Mouse (Mus musculus): ENCODE measurements at regions not wholly inside any gene's neighbourhood (a gene's known extent, or its start where the extent isn't known, plus 50 kb on each side); places are given as distances from the start of the nearest gene placed in this dataset.
A peak's percentile ranks its signal among the peaks of the same experiment; 100 is the strongest.

GRCm38 (mm10) chr5:132923365-132923764, 380.2 kb upstream of the Auts2 start:
- DNase-seq (ENCODE audit: low spot score), result peak; percentile 1

- no peak for DNase-seq (ENCODE audit: low spot score)
Observed at GRCm38 (mm10) chr5:132909056-132909455, 365.9 kb upstream of the Auts2 start.

- no peak for DNase-seq (ENCODE audit: low spot score)
Observed at GRCm38 (mm10) chr5:132908220-132908619, 365.1 kb upstream of the Auts2 start.

GRCm38 (mm10) chr5:132892591-132892990, 349.4 kb upstream of the Auts2 start:
- DNase-seq (ENCODE audit: low spot score), result peak; percentile 14

- DNase-seq (ENCODE audit: low spot score), result no peak
Observed at GRCm38 (mm10) chr5:132884130-132884529, 341.0 kb upstream of the Auts2 start.

GRCm38 (mm10) chr5:132882291-132882690, 339.1 kb upstream of the Auts2 start:
- no peak for DNase-seq (ENCODE audit: low spot score)

- no peak for DNase-seq (ENCODE audit: low spot score)
Observed at GRCm38 (mm10) chr5:132881170-132881569, 338.0 kb upstream of the Auts2 start.

GRCm38 (mm10) chr5:132876336-132876840, 333.2 kb upstream of the Auts2 start:
- DNase-seq (ENCODE audit: low spot score), result no peak

GRCm38 (mm10) chr5:132858846-132859510, 315.8 kb upstream of the Auts2 start:
- DNase-seq (ENCODE audit: low spot score), result no peak

GRCm38 (mm10) chr5:132855619-132856510, 312.7 kb upstream of the Auts2 start:
- no peak for DNase-seq (ENCODE audit: low spot score)

- DNase-seq (ENCODE audit: low spot score), result no peak
Observed at GRCm38 (mm10) chr5:132850770-132851169, 307.6 kb upstream of the Auts2 start.

- DNase-seq (ENCODE audit: low spot score), result no peak
Observed at GRCm38 (mm10) chr5:132848086-132848485, 304.9 kb upstream of the Auts2 start.

GRCm38 (mm10) chr5:132843284-132843683, 300.1 kb upstream of the Auts2 start:
- no peak for DNase-seq (ENCODE audit: low spot score)

- no peak for DNase-seq (ENCODE audit: low spot score)
Observed at GRCm38 (mm10) chr5:132841794-132842193, 298.6 kb upstream of the Auts2 start.

- no peak for DNase-seq (ENCODE audit: low spot score)
Observed at GRCm38 (mm10) chr5:132837420-132837819, 294.3 kb upstream of the Auts2 start.

- no peak for DNase-seq (ENCODE audit: low spot score)
Observed at GRCm38 (mm10) chr5:132828993-132829392, 285.8 kb upstream of the Auts2 start.

- DNase-seq (ENCODE audit: low spot score), result no peak
Observed at GRCm38 (mm10) chr5:132827555-132828333, 284.6 kb upstream of the Auts2 start.

GRCm38 (mm10) chr5:132826009-132826408, 282.9 kb upstream of the Auts2 start:
- DNase-seq (ENCODE audit: low spot score), result no peak

GRCm38 (mm10) chr5:132817665-132818064, 274.5 kb upstream of the Auts2 start:
- no peak for DNase-seq (ENCODE audit: low spot score)

GRCm38 (mm10) chr5:132809181-132809580, 266.0 kb upstream of the Auts2 start:
- DNase-seq (ENCODE audit: low spot score), result no peak

GRCm38 (mm10) chr5:132796061-132796460, 252.9 kb upstream of the Auts2 start:
- DNase-seq (ENCODE audit: low spot score), result no peak

GRCm38 (mm10) chr5:132792484-132792883, 249.3 kb upstream of the Auts2 start:
- DNase-seq (ENCODE audit: low spot score), result no peak

All from lung, postnatal 25 days (tissue).